Mouse (Mus musculus): ENCODE data around the gene Gpm6b.

DNA sequence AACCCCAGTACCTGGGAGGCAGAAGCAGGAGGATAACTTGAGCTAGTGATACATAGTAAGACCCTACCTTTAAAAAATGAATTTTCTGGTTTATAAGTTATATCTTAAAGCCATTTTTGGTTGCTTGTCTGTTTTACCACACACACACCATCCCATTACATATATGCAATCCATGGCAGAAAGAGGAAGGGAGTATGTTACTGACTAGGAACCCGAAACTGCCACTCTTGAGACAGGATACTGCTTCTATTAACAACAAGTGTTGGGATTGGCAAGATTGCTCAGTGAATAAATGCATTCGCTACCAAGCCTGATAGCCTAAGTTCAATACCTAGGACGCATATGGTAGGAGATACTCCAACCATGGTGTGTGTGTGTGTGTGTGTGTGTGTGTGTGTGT is 117.6 kb downstream of the Gpm6b start:
- TF ChIP-seq CTCF (IDR thresholded peaks at IDR 0.05; ENCODE audit: borderline replicate concordance, control insufficient read depth, extremely low read depth, insufficient read depth, low read length, poor library complexity) (no peak), POLR2A (IDR thresholded peaks at IDR 0.05; ENCODE audit: control insufficient read depth, extremely low read depth, insufficient read depth, low read length, poor library complexity) (no peak)

Measured in thymus, adult 2 months (tissue).